Mouse (Mus musculus) intestine, postnatal 0 days (tissue): ENCODE measurements around the gene Mterf1b. TPM values are rescaled to one million over a fixed set of nuclear protein-coding genes. Genes with fewer than 3 reads are reported as not detected.

ENCODE experiments used
- ATAC-seq: fragments of 200-750 bp; cut with Nextera tagmentation; 2 replicates; pipeline ENCODE4 v1.8.0; 2017; ENCODE audit warnings: mild to moderate bottlenecking, moderate TSS enrichment, moderate library complexity
- H3K27ac ChIP-seq: fragments of 300-500 bp; sonication (generic); 2 replicates; pipeline ENCODE4 v1.5.1; 2014; ENCODE audit warnings: mild to moderate bottlenecking, low read depth, low read length, moderate library complexity
- H3K27me3 ChIP-seq: fragments of 300-500 bp; sonication (generic); replicated peaks from 2 replicates; pipeline ENCODE4 v1.6.1; 2014; ENCODE audit warnings: low read length, mixed read lengths; ENCODE audit not compliant: control insufficient read depth, insufficient read depth
- H3K36me3 ChIP-seq: fragments of 300-500 bp; sonication (generic); 2 replicates; pipeline ENCODE4 v1.6.1; 2014; ENCODE audit warnings: mild to moderate bottlenecking, moderate library complexity; ENCODE audit not compliant: control insufficient read depth, insufficient read depth
- H3K4me1 ChIP-seq: fragments of 300-500 bp; sonication (generic); replicated peaks from 2 replicates; pipeline ENCODE4 v1.6.1; 2014; ENCODE audit warnings: antibody characterized with exemption, low read length, mixed read lengths; ENCODE audit not compliant: control insufficient read depth, insufficient read depth
- H3K4me2 ChIP-seq: fragments of 300-500 bp; sonication (generic); replicated peaks from 2 replicates; pipeline ENCODE4 v1.6.1; 2014; ENCODE audit warnings: low read depth, mild to moderate bottlenecking, moderate library complexity
- H3K4me3 ChIP-seq: fragments of 300-500 bp; sonication (generic); 2 replicates; pipeline ENCODE4 v1.5.1; 2014; ENCODE audit warnings: low read depth, low read length
- H3K9ac ChIP-seq: fragments of 300-500 bp; sonication (generic); 2 replicates; pipeline ENCODE4 v1.6.1; 2014; ENCODE audit warnings: mild to moderate bottlenecking, low read depth, low read length
- H3K9me3 ChIP-seq: fragments of 300-500 bp; sonication (generic); 2 replicates; pipeline ENCODE4 v1.6.1; 2016; ENCODE audit warnings: mixed run types; ENCODE audit not compliant: control insufficient read depth
- CTCF ChIP-seq: sonication (generic); IDR thresholded peaks from 2 replicates; pipeline ENCODE4 v1.5.1; 2016; ENCODE audit warnings: low read depth, mild to moderate bottlenecking, control low read depth, antibody characterized with exemption, moderate library complexity
- WGBS: fragments of 180-500 bp; shearing (Covaris S2); extraction: QIAGEN DNeasy Blood & Tissue Kit; methylation state at CpG from one replicate; pipeline ENCODE4 v1.1.7; 2014; 5-methylcytosine and 5-hydroxymethylcytosine counted together
- polyA plus RNA-seq: library from polyadenylated mRNA; unstranded; fragments of >200 nt; fragmentation: Nextera tagmentation; extraction: Ambion mirVana; gene quantifications from 2 replicates; pipeline ENCODE4 v1.2.1, GENCODE M21; 2015

The Mterf1b gene
- polyA plus RNA-seq, 1 experiment from 2014 or later = 1.3 TPM

DNA sequence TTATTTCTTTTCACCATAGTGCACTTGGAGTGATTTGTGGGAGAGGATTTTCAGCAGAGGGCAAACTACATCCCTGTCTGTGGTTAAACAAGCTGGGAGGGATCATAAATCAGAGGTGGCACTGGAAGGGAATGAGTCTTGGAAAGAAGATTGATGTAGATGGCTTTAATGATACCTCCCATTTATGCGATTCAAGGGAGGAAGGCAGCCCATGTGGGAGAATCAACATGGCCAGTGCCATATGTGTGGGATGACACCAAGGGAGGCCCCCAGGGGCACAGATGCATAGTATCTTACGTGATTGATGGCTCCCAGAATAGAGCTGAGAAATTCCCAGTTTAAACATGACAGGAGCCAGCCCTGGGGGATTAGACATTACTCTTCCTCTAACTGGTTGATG, 48.0 kb downstream of the Mterf1b start:
- Histone ChIP-seq H3K4me2 (no peak overlapping the region), H3K36me3 (no peaks in the 10 kb centered on the region), H3K4me3 (no peak overlapping the region), H3K9ac (no peak overlapping the region), H3K27ac (no peak overlapping the region), H3K27me3 (no peaks in the 10 kb centered on the region), H3K9me3 (no peaks in the 10 kb centered on the region), H3K4me1 (no peaks in the 10 kb centered on the region)
- no peak for ATAC-seq
- no peak for TF ChIP-seq CTCF
- WGBS = 59% methylated on average over 2 of the region's 2 CpGs

DNA sequence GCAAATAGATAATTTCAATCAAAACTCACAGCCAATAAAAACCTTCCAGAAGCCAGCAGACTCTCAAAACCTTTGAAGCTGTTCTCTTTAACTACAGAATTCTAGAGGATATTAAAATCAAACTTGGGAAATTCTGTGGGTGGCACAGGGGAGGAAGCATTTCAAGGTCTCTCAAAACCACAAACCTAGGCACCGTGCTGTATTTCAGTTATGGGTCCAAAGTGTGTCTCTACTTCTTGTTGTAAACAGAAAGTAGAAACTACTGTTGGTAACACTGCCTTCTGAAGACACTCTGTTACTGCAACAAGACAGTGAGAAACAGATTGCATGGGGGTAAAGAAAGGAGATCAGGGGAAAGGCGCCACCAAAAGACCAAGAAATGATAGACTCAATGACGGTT, 52.8 kb downstream of the Mterf1b start:
- Histone ChIP-seq H3K27me3 (no peaks in the 10 kb centered on the region), H3K36me3 (no peaks in the 10 kb centered on the region), H3K4me2 (no peak overlapping the region), H3K27ac (no peak overlapping the region), H3K4me1 (no peaks in the 10 kb centered on the region), H3K9me3 (no peaks in the 10 kb centered on the region), H3K4me3 (no peak overlapping the region), H3K9ac (no peak overlapping the region)
- TF ChIP-seq CTCF = no peak
- ATAC-seq = no peak
- 76% methylated on average over 3 of the region's 3 CpGs for WGBS

DNA sequence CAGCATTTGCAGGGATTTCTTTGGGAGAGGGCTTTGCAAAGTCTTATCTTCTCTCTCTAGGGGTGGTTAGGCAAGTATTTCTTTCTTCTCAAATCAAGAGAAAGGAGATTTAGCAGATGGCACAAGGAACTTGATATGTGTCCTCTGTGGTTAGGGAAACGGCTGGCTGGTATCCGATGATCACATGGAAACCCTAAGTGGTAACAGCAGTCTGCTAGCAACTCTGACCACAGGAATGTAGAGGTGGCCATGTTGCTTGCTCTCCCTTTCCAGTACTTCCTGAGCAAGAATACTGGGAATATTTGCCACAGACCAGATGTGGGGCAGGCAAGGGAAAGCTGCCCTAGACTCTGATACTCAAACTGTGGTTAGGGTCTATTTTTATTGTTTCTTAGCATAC, 53.9 kb downstream of the Mterf1b start:
- Histone ChIP-seq H3K4me1 (no peaks in the 10 kb centered on the region), H3K9ac (no peak overlapping the region), H3K36me3 (no peaks in the 10 kb centered on the region), H3K9me3 (no peaks in the 10 kb centered on the region), H3K4me2 (no peak overlapping the region), H3K27me3 (no peaks in the 10 kb centered on the region), H3K4me3 (no peak overlapping the region), H3K27ac (no peak overlapping the region)
- no peak for TF ChIP-seq CTCF
- no peak for ATAC-seq
- 74% methylated on average over 2 of the region's 2 CpGs for WGBS

Other genes with a start within 250 kb of the Mterf1b start
- 27.3 and 30.8 TPM in 2 replicates for gene Cyp51, start 87.6 kb upstream of the Mterf1b start, polyA plus RNA-seq